Mouse (Mus musculus): ENCODE measurements around the gene Ppil1.
"Not testable (repeated sequence)": the region's sequence is repeated elsewhere in the genome, so short reads cannot be mapped to it uniquely, and the experiment has no call there.

Gene Ppil1

GRCm38 (mm10) chr17:29251608-29252390 is 12.2 kb downstream of the Ppil1 start:
- no peak for DNase-seq (ENCODE audit: low spot score)

GRCm38 (mm10) chr17:29251006-29251405 is 13.0 kb downstream of the Ppil1 start:
- not testable (repeated sequence) for DNase-seq (ENCODE audit: low spot score)

GRCm38 (mm10) chr17:29249512-29249911 is 14.5 kb downstream of the Ppil1 start:
- no peak for DNase-seq (ENCODE audit: low spot score)

GRCm38 (mm10) chr17:29247881-29248280 is 16.1 kb downstream of the Ppil1 start:
- DNase-seq (ENCODE audit: low spot score), result no peak

GRCm38 (mm10) chr17:29246602-29247001 is 17.4 kb downstream of the Ppil1 start:
- peak; percentile 50 for DNase-seq (ENCODE audit: low spot score)

- peak; percentile 40 for DNase-seq (ENCODE audit: low spot score)
These were observed 18.3 kb downstream of the Ppil1 start for GRCm38 (mm10) chr17:29245725-29246124.

- DNase-seq (ENCODE audit: low spot score), result no peak
These were observed 19.1 kb downstream of the Ppil1 start for GRCm38 (mm10) chr17:29244912-29245311.

GRCm38 (mm10) chr17:29238421-29238945 is 25.5 kb downstream of the Ppil1 start:
- no peak for DNase-seq (ENCODE audit: low spot score)

GRCm38 (mm10) chr17:29237772-29238420 is 26.1 kb downstream of the Ppil1 start, which contains the start of gene Cpne5:
Cpne5 (minus strand) TSS chr17:29238167.
- no peak for DNase-seq (ENCODE audit: low spot score)

- no peak for DNase-seq (ENCODE audit: low spot score)
These were observed 26.7 kb downstream of the Ppil1 start for GRCm38 (mm10) chr17:29237267-29237771.

- no peak for DNase-seq (ENCODE audit: low spot score)
These were observed 27.9 kb downstream of the Ppil1 start for GRCm38 (mm10) chr17:29236111-29236510.

GRCm38 (mm10) chr17:29231109-29231508 is 32.9 kb downstream of the Ppil1 start:
- no peak for DNase-seq (ENCODE audit: low spot score)

GRCm38 (mm10) chr17:29220631-29221030 is 43.4 kb downstream of the Ppil1 start:
- DNase-seq (ENCODE audit: low spot score), result no peak

GRCm38 (mm10) chr17:29218017-29218416 is 46.0 kb downstream of the Ppil1 start:
- DNase-seq (ENCODE audit: low spot score), result no peak

- no peak for DNase-seq (ENCODE audit: low spot score)
These were observed 47.9 kb downstream of the Ppil1 start for GRCm38 (mm10) chr17:29216078-29216477.

- no peak for DNase-seq (ENCODE audit: low spot score)
These were observed 49.3 kb downstream of the Ppil1 start for GRCm38 (mm10) chr17:29214655-29215054.

- DNase-seq (ENCODE audit: low spot score), result no peak
These were observed 49.9 kb downstream of the Ppil1 start for GRCm38 (mm10) chr17:29214193-29214456.

GRCm38 (mm10) chr17:29213381-29214192 is 50.4 kb downstream of the Ppil1 start:
- DNase-seq (ENCODE audit: low spot score), result no peak

- DNase-seq (ENCODE audit: low spot score), result no peak
These were observed 52.1 kb downstream of the Ppil1 start for GRCm38 (mm10) chr17:29211836-29212235.

- no peak for DNase-seq (ENCODE audit: low spot score)
These were observed 53.9 kb downstream of the Ppil1 start for GRCm38 (mm10) chr17:29210037-29210436.

GRCm38 (mm10) chr17:29206052-29206451 is 57.9 kb downstream of the Ppil1 start:
- no peak for DNase-seq (ENCODE audit: low spot score)

- no peak for DNase-seq (ENCODE audit: low spot score)
These were observed 61.4 kb downstream of the Ppil1 start for GRCm38 (mm10) chr17:29202604-29203003.

Measured in layer of hippocampus, adult 11-12 months (tissue).